ENCODE assay signal across 8 mouse cellular contexts in the genomic region with DNA sequence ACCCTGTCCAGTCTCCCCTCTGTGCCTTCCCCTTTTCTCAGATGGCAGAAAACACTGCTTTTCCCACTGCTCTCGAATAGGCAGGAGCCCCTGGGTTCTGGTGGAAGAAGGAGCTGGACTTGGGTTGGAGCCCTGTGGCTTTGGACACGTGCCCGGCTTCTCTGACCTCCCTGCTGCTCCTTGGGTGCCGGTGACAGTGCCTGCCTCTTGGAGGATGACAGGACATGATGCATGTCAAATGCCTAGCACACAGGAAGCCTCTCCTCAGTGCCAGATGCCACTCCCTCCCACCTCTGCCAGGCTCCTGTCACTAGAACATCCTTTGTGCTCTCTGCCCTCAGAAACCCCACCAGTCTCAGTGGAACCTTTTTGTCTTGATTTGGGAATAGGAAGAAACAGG. TPM values are rescaled to one million over a fixed set of nuclear protein-coding genes. Genes with fewer than 3 reads are reported as not detected.
DNase-seq lines count a peak whose midpoint lies in the region.

No protein-coding gene starts in this region.

- WGBS in forebrain, embryonic 10.5 days = 53% methylated on average over 4 of the region's 4 CpGs

- no peak overlapping the region for H3K4me3 ChIP-seq in forebrain, embryonic 10.5 days

- intact Hi-C loops in heart, postnatal 25 days (cut with DNase I) = no loop called here

- peaks cover 32% of the 10 kb centered on the region for H3K4me1 ChIP-seq in forebrain, embryonic 10.5 days

- DNase-seq in heart, adult 11 months = peak; percentile 91
- DNase-seq in heart, postnatal 25 days (ENCODE audit: low spot score) = no peak
- DNase-seq in right cerebral cortex, postnatal 10 days (ENCODE audit: low spot score in 2 of 2) = peak; percentile 57 to 61
- DNase-seq in right cerebral cortex, adult 2 months (ENCODE audit: low spot score in 2 of 2) = no peak
- DNase-seq in gastrocnemius, postnatal 25 days = peak; percentile 41
- DNase-seq in thymus, postnatal 36 days = peak; percentile 33 to 55
- no peak for DNase-seq in forebrain, embryonic 10.5 days (ENCODE audit: extremely low spot score, low spot score)
- no peak for DNase-seq in heart, adult 9 months (ENCODE audit: low spot score in 2 of 2)

- H3K36me3 ChIP-seq in forebrain, embryonic 10.5 days (replicated peaks) = no peaks in the 10 kb centered on the region

- H3K9me3 ChIP-seq in forebrain, embryonic 10.5 days = no peaks in the 10 kb centered on the region

- no peak overlapping the region for H3K27ac ChIP-seq in forebrain, embryonic 10.5 days

- H3K27me3 ChIP-seq in forebrain, embryonic 10.5 days (ENCODE audit: poor library complexity, severe bottlenecking) = peaks cover 57% of the 10 kb centered on the region

RNA-seq across cellular contexts. Expression of a gene that starts 3.2 kb away (rescaled TPM):
- total RNA-seq in heart, postnatal 25 days (2021) = 10 to 100 TPM in 1 of 2 experiments, 1 to 10 TPM in 1; 3.4 to 23.9 TPM
- total RNA-seq in gastrocnemius, postnatal 25 days (2021) = 10 to 100 TPM in 1 of 2 experiments, 1 to 10 TPM in 1; 4.6 to 29.3 TPM
- 7.7 and 8.6 TPM in 2 replicates for polyA plus RNA-seq in forebrain, embryonic 10.5 days (2016; fragmentation: Nextera tagmentation; extraction: Ambion mirVana)

Comparison
In these comparisons a context has a peak if more than half of its experiments do, and no peak if none do; other contexts are left out.
1. DNase-seq: peak in heart, adult 11 months (single experiment), right cerebral cortex, postnatal 10 days (2 of 2), gastrocnemius, postnatal 25 days (single experiment) and thymus, postnatal 36 days (2 of 2); none in heart, postnatal 25 days (single experiment), right cerebral cortex, adult 2 months (0 of 2), forebrain, embryonic 10.5 days (single experiment) and heart, adult 9 months (0 of 2).